Mouse (Mus musculus): ENCODE measurements around the gene Pcnx3. TPM values are rescaled to one million over a fixed set of nuclear protein-coding genes. Genes with fewer than 3 reads are reported as not detected.

Pcnx3 gene
- total and polyA plus RNA-seq, 3 experiments, result 7.1 to 34.5 (median 28.6) TPM

DNA sequence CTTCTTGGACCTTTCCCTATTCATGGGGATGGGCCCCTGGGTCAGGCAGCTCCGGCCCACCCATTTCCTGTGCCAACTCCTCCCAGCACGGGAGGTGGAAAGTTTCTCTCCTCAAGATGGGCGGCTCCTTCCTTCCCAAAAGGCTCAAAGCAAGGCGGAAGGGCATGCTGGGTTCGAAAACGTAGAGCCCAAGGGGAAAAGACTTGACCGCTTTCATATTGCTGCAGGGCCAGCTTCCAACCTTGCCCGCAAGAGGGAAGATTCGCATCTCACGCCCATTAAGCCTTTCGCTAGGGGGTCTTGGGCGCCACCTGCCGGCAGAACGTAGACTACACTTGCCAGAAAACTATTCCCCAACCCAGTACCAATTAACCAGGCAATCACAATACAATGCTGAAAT is 39.0 kb upstream of the Pcnx3 start (continued):
- TF ChIP-seq KAT2A (IDR thresholded peaks at IDR 0.05; ENCODE audit: insufficient replicate concordance, low read length) (no peak), POLR2AphosphoS2 (IDR thresholded peaks at IDR 0.05; ENCODE audit: low read depth, low read length) (no peak), MEF2A (IDR thresholded peaks at IDR 0.05; ENCODE audit: borderline replicate concordance, low read depth, low read length) (peak; percentile 26; the same call in 1 of the 2 replicates), MYC (IDR thresholded peaks at IDR 0.05; ENCODE audit: low read depth, low read length) (0 out of 2 replicates have a peak, but pooled peaks have one; percentile 45), ZC3H11A (IDR thresholded peaks at IDR 0.05; ENCODE audit: low read depth, low read length) (peak; percentile 29; the same call in 1 of the 2 replicates), CHD1 (IDR thresholded peaks at IDR 0.05; ENCODE audit: low read depth, low read length) (no peak), MAZ (IDR thresholded peaks at IDR 0.05; ENCODE audit: low read depth, low read length) (0 out of 2 replicates have a peak, but pooled peaks have one; percentile 67)

GRCm38 (mm10) chr19:5726961-5727578 is 38.4 kb upstream of the Pcnx3 start:
- TF ChIP-seq RAD21 (IDR thresholded peaks at IDR 0.05; ENCODE audit: low read depth, low read length) (no peak), MAFK (IDR thresholded peaks at IDR 0.05; ENCODE audit: insufficient replicate concordance, low read length) (no peak), GABPA (IDR thresholded peaks at IDR 0.05; ENCODE audit: insufficient replicate concordance, low read depth, low read length) (no peak), MAX (IDR thresholded peaks at IDR 0.05; ENCODE audit: low read length) (no peak), JUND (conservative IDR thresholded peaks at IDR 0.05; ENCODE audit: low read depth, low read length) (no peak), POLR2AphosphoS2 (IDR thresholded peaks at IDR 0.05; ENCODE audit: low read depth, low read length) (no peak), ETS1 (conservative IDR thresholded peaks at IDR 0.05; ENCODE audit: low read depth, low read length) (no peak), MXI1 (IDR thresholded peaks at IDR 0.05; ENCODE audit: low read depth, low read length) (no peak)
- Histone ChIP-seq H3K4me1 (ENCODE audit: control insufficient read depth in 1 of 2, insufficient read depth in 2 of 2) (peaks cover 21 to 62% of the 10 kb centered on the region in 2 experiments), H3K79me2 (replicated peaks; ENCODE audit: control insufficient read depth, extremely low read depth, insufficient read depth, poor library complexity, severe bottlenecking) (peaks cover 26% of the 10 kb centered on the region), H3K36me3 (replicated peaks in 1 of 2; ENCODE audit: control insufficient read depth in 1 of 2, insufficient read depth in 1 of 2, low read length in 1 of 2) (peaks cover 12 to 36% of the 10 kb centered on the region in 2 experiments), H3K27ac (ENCODE audit: insufficient read depth, low read depth) (peak overlapping the region; percentile 20), H3K27me3 (replicated peaks) (no peaks in the 10 kb centered on the region), H3K9me3 (replicated peaks; ENCODE audit: low read length) (no peaks in the 10 kb centered on the region), H3K9ac (ENCODE audit: insufficient read depth, low read depth) (peak overlapping the region; percentile 88; the same call in 1 of the 2 replicates), H3K4me3 (replicated peaks in 1 of 3; ENCODE audit: low read depth in 2 of 3, low read length in 2 of 3, poor library complexity in 1 of 3) (peak overlapping the region; percentile 38 to 75 (median 41)), H3K4me2 (ENCODE audit: insufficient read depth, low read depth, poor library complexity, severe bottlenecking) (peak overlapping the region; percentile 57)
- in situ Hi-C loops (cut with MboI; ENCODE audit: low pct_ligation_motif_present, low pct_unique_long_range_greater_than_20kb, low sequenced_read_pairs) (no loop called here), dilution Hi-C loops (cut with MboI; ENCODE audit: extremely low pct_ligation_motif_present, extremely low pct_unique_long_range_greater_than_20kb, low sequenced_read_pairs) (no loop called here)
- DNase-seq (ENCODE audit: extremely low read depth), result peak; percentile 68

DNA sequence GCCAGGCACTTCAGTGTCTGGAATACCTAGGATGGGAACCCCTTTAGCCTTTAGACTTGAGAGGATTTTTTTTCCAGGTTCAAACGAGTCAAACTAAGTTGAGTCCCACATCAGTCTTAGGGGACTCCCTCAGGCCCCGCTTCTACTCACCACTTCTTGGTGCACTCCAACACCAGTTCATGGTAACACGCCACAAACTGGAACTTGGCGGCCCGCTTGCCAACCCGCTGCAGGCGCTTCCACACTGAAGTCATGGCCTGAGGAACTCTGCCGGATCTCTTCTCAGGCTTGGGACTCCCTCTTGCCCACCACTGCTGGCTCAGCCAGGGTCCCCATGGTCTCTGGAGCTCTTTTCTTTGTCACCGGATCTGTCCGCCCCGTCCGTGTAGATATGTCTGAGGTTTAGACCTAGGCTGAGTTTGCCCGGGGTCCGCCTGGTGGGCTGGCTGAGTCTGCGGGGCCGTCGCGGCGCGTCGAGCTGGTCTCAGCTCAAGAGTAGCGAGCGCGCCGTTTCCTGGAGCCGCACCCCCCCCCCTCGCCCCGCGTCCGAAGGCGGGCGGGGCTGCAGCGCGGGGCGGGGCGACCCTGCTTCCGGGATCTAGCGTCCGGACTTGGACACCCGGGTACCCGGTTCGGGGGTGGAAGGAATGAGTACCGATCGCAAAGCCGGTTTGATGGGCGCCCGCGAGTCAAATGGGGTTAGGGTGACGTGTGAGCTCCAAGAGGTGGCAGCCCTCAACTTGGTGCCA is 37.2 kb upstream of the Pcnx3 start, which contains the start of gene Ehbp1l1:
Ehbp1l1 (minus strand) TSS at position 551 of the 749 bp plus-strand sequence.
- dilution Hi-C loops (cut with MboI; ENCODE audit: extremely low pct_ligation_motif_present, extremely low pct_unique_long_range_greater_than_20kb, low sequenced_read_pairs), result no loop called here
- in situ Hi-C loops (cut with MboI; ENCODE audit: low pct_ligation_motif_present, low pct_unique_long_range_greater_than_20kb, low sequenced_read_pairs), result no loop called here
- Histone ChIP-seq H3K36me3 (replicated peaks in 1 of 2; ENCODE audit: control insufficient read depth in 1 of 2, insufficient read depth in 1 of 2, low read length in 1 of 2) (peaks cover 19 to 47% of the 10 kb centered on the region in 2 experiments), H3K4me1 (ENCODE audit: control insufficient read depth in 1 of 2, insufficient read depth in 2 of 2) (peaks cover 21 to 57% of the 10 kb centered on the region in 2 experiments), H3K9me3 (replicated peaks; ENCODE audit: low read length) (no peaks in the 10 kb centered on the region), H3K4me3 (replicated peaks in 1 of 3; ENCODE audit: low read depth in 2 of 3, low read length in 2 of 3, poor library complexity in 1 of 3) (peak within 1 kb of the TSS; percentile 75 to 85 (median 76)), H3K9ac (ENCODE audit: insufficient read depth, low read depth) (peak within 1 kb of the TSS; percentile 88), H3K4me2 (ENCODE audit: insufficient read depth, low read depth, poor library complexity, severe bottlenecking) (peak within 1 kb of the TSS; percentile 57), H3K27me3 (replicated peaks) (no peaks in the 10 kb centered on the region), H3K79me2 (replicated peaks; ENCODE audit: control insufficient read depth, extremely low read depth, insufficient read depth, poor library complexity, severe bottlenecking) (peaks cover 26% of the 10 kb centered on the region), H3K27ac (ENCODE audit: insufficient read depth, low read depth) (peak within 1 kb of the TSS; percentile 95)
- DNase-seq (ENCODE audit: extremely low read depth), result peak; percentile 63
- no peak for TF ChIP-seq E2F4 (IDR thresholded peaks at IDR 0.05; ENCODE audit: insufficient replicate concordance, low read depth, low read length)
- TF ChIP-seq JUND (conservative IDR thresholded peaks at IDR 0.05; ENCODE audit: low read depth, low read length), result no peak
- no peak for TF ChIP-seq RCOR1 (conservative IDR thresholded peaks at IDR 0.05; ENCODE audit: low read depth, low read length)
- no peak for TF ChIP-seq MAFK (IDR thresholded peaks at IDR 0.05; ENCODE audit: insufficient replicate concordance, low read length)
- no peak for TF ChIP-seq JUN (IDR thresholded peaks at IDR 0.05; ENCODE audit: insufficient read depth, low read depth, low read length)
- no peak for TF ChIP-seq NRF1 (IDR thresholded peaks at IDR 0.05; ENCODE audit: low read depth, low read length)
- peak; percentile 91 for TF ChIP-seq SIN3A (IDR thresholded peaks at IDR 0.05; ENCODE audit: low read length)
- 0 out of 2 replicates have a peak, but pooled peaks have one; percentile 40 for TF ChIP-seq UBTF (IDR thresholded peaks at IDR 0.05; ENCODE audit: low read depth, low read length)
- TF ChIP-seq MAZ (IDR thresholded peaks at IDR 0.05; ENCODE audit: low read depth, low read length), result peak; percentile 93
- TF ChIP-seq PAX5 (IDR thresholded peaks at IDR 0.05; ENCODE audit: low read length), result no peak
- TF ChIP-seq POLR2AphosphoS2 (IDR thresholded peaks at IDR 0.05; ENCODE audit: low read depth, low read length), result no peak
- TF ChIP-seq MXI1 (IDR thresholded peaks at IDR 0.05; ENCODE audit: low read depth, low read length), result peak; percentile 69
- no peak for TF ChIP-seq ZNF384 (IDR thresholded peaks at IDR 0.05; ENCODE audit: low read depth, low read length)
- TF ChIP-seq TBP (conservative IDR thresholded peaks at IDR 0.05; ENCODE audit: low read depth, low read length), result no peak
- no peak for TF ChIP-seq USF2 (conservative IDR thresholded peaks at IDR 0.05; ENCODE audit: low read depth, low read length)
- peak; percentile 65 for TF ChIP-seq POLR2A (IDR thresholded peaks at IDR 0.05; ENCODE audit: low read depth, low read length)
- TF ChIP-seq SMC3 (IDR thresholded peaks at IDR 0.05; ENCODE audit: low read depth, low read length), result no peak
- TF ChIP-seq KAT2A (IDR thresholded peaks at IDR 0.05; ENCODE audit: insufficient replicate concordance, low read length), result 0 out of 2 replicates have a peak, but pooled peaks have one; percentile 26
